Mouse (Mus musculus) MEL (cell line): ENCODE measurements around the gene Fam234b. TPM values are rescaled to one million over a fixed set of nuclear protein-coding genes. Genes with fewer than 3 reads are reported as not detected.
A peak's percentile ranks its signal among the peaks of the same experiment; 100 is the strongest.

ENCODE experiments used
- DNase-seq: peaks from one replicate; pipeline ENCODE4 v3.0.0; 2011; ENCODE audit warnings: low read depth, low spot score
- H3K27ac ChIP-seq: 2 replicates; pipeline ENCODE4 v1.5.1; 2012; ENCODE audit warnings: low read depth, mild to moderate bottlenecking, control low read depth, low read length, moderate library complexity; ENCODE audit not compliant: control insufficient read depth
- H3K27me3 ChIP-seq, 2 experiments: fragments of 150-350 bp in 1 of 2; sonication (generic) in 1 of 2; 2 replicates each; pipeline ENCODE4 v1.6.1; 2012; ENCODE audit warnings: low read length in 2 of 2, mild to moderate bottlenecking in 2 of 2, improper control_type of control experiment in 1 of 2, moderate library complexity in 1 of 2; ENCODE audit not compliant: insufficient read depth in 2 of 2, control insufficient read depth in 1 of 2
- H3K36me3 ChIP-seq, 2 experiments: 2 replicates each; pipeline ENCODE4 v1.6.1; 2012 to 2014; ENCODE audit warnings: low read length in 2 of 2, improper control_type of control experiment in 1 of 2, inconsistent platforms in 1 of 2, mild to moderate bottlenecking in 1 of 2; ENCODE audit not compliant: insufficient read depth in 2 of 2, control insufficient read depth in 1 of 2
- H3K4me1 ChIP-seq, 2 experiments: fragments of 150-350 bp in 1 of 2; sonication (generic) in 1 of 2; 2 replicates each; pipeline ENCODE4 v1.6.1; 2012; ENCODE audit warnings: low read length in 2 of 2, improper control_type of control experiment in 1 of 2, mild to moderate bottlenecking in 1 of 2; ENCODE audit not compliant: insufficient read depth in 2 of 2, control insufficient read depth in 1 of 2
- H3K4me3 ChIP-seq, 2 experiments: fragments of 150-350 bp in 1 of 2; sonication (generic) in 1 of 2; 2 replicates each; pipeline ENCODE4 v1.5.1; 2012; ENCODE audit warnings: low read depth in 2 of 2, low read length in 2 of 2, mild to moderate bottlenecking in 2 of 2, moderate library complexity in 2 of 2, control low read depth in 1 of 2, improper control_type of control experiment in 1 of 2; ENCODE audit not compliant: control insufficient read depth in 1 of 2, insufficient read depth in 1 of 2
- H3K79me2 ChIP-seq: 2 replicates; pipeline ENCODE4 v1.6.1; 2012; ENCODE audit warnings: mild to moderate bottlenecking, low read length, moderate library complexity; ENCODE audit not compliant: control insufficient read depth, poor library complexity, insufficient read depth
- H3K9ac ChIP-seq: 2 replicates; pipeline ENCODE4 v1.6.1; 2012; ENCODE audit warnings: low read depth, mild to moderate bottlenecking, control low read depth, low read length, moderate library complexity; ENCODE audit not compliant: control insufficient read depth, poor library complexity, severe bottlenecking
- H3K9me3 ChIP-seq: fragments of 150-350 bp; sonication (generic); replicated peaks from 2 replicates; pipeline ENCODE4 v1.6.1; 2012; ENCODE audit warnings: mild to moderate bottlenecking, low read length, improper control_type of control experiment, moderate library complexity; ENCODE audit not compliant: insufficient read depth
- CHD1 ChIP-seq: IDR thresholded peaks from 2 replicates; pipeline ENCODE4 v1.6.1; 2012; ENCODE audit warnings: low read depth, mild to moderate bottlenecking, inconsistent platforms, low read length, improper control_type of control experiment
- CHD2 ChIP-seq: IDR thresholded peaks from 2 replicates; pipeline ENCODE4 v1.6.1; 2011; ENCODE audit warnings: low read length, improper control_type of control experiment
- EP300 ChIP-seq, 2 experiments: IDR thresholded peaks; 2 replicates each; pipeline ENCODE4 v1.6.1; 2011; ENCODE audit warnings: improper control_type of control experiment in 2 of 2, low read length in 2 of 2, low read depth in 1 of 2, mild to moderate bottlenecking in 1 of 2
- ETS1 ChIP-seq: IDR thresholded peaks from 2 replicates; pipeline ENCODE4 v1.6.1; 2012; ENCODE audit warnings: low read depth, mild to moderate bottlenecking, inconsistent platforms, low read length, improper control_type of control experiment, moderate library complexity
- GATA1 ChIP-seq: IDR thresholded peaks from 2 replicates; pipeline ENCODE4 v1.6.1; 2011; ENCODE audit warnings: low read depth, low read length, improper control_type of control experiment
- JUND ChIP-seq: IDR thresholded peaks from 2 replicates; pipeline ENCODE4 v1.6.1; 2011; ENCODE audit warnings: low read depth, mild to moderate bottlenecking, improper control_type of control experiment, low read length
- MAX ChIP-seq: IDR thresholded peaks from 2 replicates; pipeline ENCODE4 v1.6.1; 2011; ENCODE audit warnings: low read length, improper control_type of control experiment
- MAZ ChIP-seq: IDR thresholded peaks from 2 replicates; pipeline ENCODE4 v1.6.1; 2012; ENCODE audit warnings: low read depth, mild to moderate bottlenecking, inconsistent platforms, low read length, improper control_type of control experiment
- MEF2A ChIP-seq: IDR thresholded peaks from 2 replicates; pipeline ENCODE4 v1.6.1; 2014; ENCODE audit warnings: low read depth, mild to moderate bottlenecking, inconsistent platforms, low read length, improper control_type of control experiment; ENCODE audit not compliant: poor library complexity, insufficient replicate concordance, severe bottlenecking; ENCODE audit errors: extremely low read depth
- POLR2AphosphoS5 ChIP-seq: IDR thresholded peaks from 2 replicates; pipeline ENCODE4 v1.6.1; 2012; ENCODE audit warnings: low read depth, borderline replicate concordance, mild to moderate bottlenecking, inconsistent platforms, low read length, moderate library complexity, mixed read lengths
- RCOR1 ChIP-seq: IDR thresholded peaks from 2 replicates; pipeline ENCODE4 v1.6.1; 2012; ENCODE audit warnings: low read depth, mild to moderate bottlenecking, inconsistent platforms, low read length, improper control_type of control experiment
- SMC3 ChIP-seq: IDR thresholded peaks from 2 replicates; pipeline ENCODE4 v1.6.1; 2011; ENCODE audit warnings: low read depth, low read length, improper control_type of control experiment
- TAL1 ChIP-seq: IDR thresholded peaks from 2 replicates; pipeline ENCODE4 v1.6.1; 2012; ENCODE audit warnings: mild to moderate bottlenecking, inconsistent platforms, low read length, moderate library complexity, mixed read lengths
- USF1 ChIP-seq: IDR thresholded peaks from 2 replicates; pipeline ENCODE4 v1.6.1; 2014; ENCODE audit warnings: low read depth, mild to moderate bottlenecking, inconsistent platforms, low read length, improper control_type of control experiment, moderate library complexity
- USF2 ChIP-seq, 2 experiments: IDR thresholded peaks; 2 replicates each; pipeline ENCODE4 v1.6.1; 2011 to 2012; ENCODE audit warnings: improper control_type of control experiment in 2 of 2, low read length in 2 of 2, borderline replicate concordance in 1 of 2, inconsistent platforms in 1 of 2, low read depth in 1 of 2, mild to moderate bottlenecking in 1 of 2; ENCODE audit not compliant: insufficient read depth in 1 of 2
- ZMIZ1 ChIP-seq: IDR thresholded peaks from 2 replicates; pipeline ENCODE4 v1.6.1; 2012; ENCODE audit warnings: low read depth, mild to moderate bottlenecking, inconsistent platforms, low read length, improper control_type of control experiment, moderate library complexity
- ZNF384 ChIP-seq: IDR thresholded peaks from 2 replicates; pipeline ENCODE4 v1.6.1; 2012; ENCODE audit warnings: low read depth, mild to moderate bottlenecking, inconsistent platforms, low read length, improper control_type of control experiment
- polyA plus RNA-seq, 2 experiments: library from polyadenylated mRNA; stranded (reverse) in 1 of 2; unstranded in 1 of 2; fragments of >175 nt in 1 of 2; fragments of >200 nt in 1 of 2; gene quantifications; 2 replicates each; pipeline versions ENCODE4 v1.2.1 to v1.2.4; 2012; ENCODE audit warnings: low replicate concordance in 2 of 2, low read depth in 1 of 2; ENCODE audit not compliant: insufficient read length in 2 of 2, insufficient read depth in 1 of 2, missing spikeins in 1 of 2
- total RNA-seq: library from RNA; depleted of rRNA; stranded (reverse); fragments of 300-350 nt; gene quantifications from 2 replicates; pipeline ENCODE4 v1.2.3, GENCODE M21; 2012

Gene Fam234b
- total and polyA plus RNA-seq, 3 experiments = 12.2 to 20.5 TPM; not detected in 1

- Histone ChIP-seq H3K36me3 (peaks cover 0 to 12% of the 10 kb centered on the region in 2 experiments; a peak in 2 of 4 replicates), H3K4me3 (peak overlapping the region; percentile 72 to 74), H3K79me2 (peaks cover 6% of the 10 kb centered on the region), H3K27me3 (no peaks in the 10 kb centered on the region), H3K27ac (peak overlapping the region; percentile 40), H3K9ac (peak overlapping the region; percentile 76), H3K9me3 (no peaks in the 10 kb centered on the region), H3K4me1 (peaks cover 9 to 13% of the 10 kb centered on the region in 2 experiments; a peak in 3 of 4 replicates)
- DNase-seq = no peak
- TF ChIP-seq CHD1 (0 out of 2 replicates have a peak, but pooled peaks have one; percentile 35), EP300 (IDR thresholded peaks at IDR 0.05; ENCODE audit: low read depth in 1 of 2, low read length in 2 of 2) (no peak)
Observed at GRCm38 (mm10) chr6:135197446-135197845, 331 bp upstream of the Fam234b start.

- peak overlapping the region; percentile 72 to 74 for H3K4me3 ChIP-seq
- H3K27me3 ChIP-seq = no peaks in the 10 kb centered on the region
- H3K27ac ChIP-seq = peak overlapping the region; percentile 46
- no peaks in the 10 kb centered on the region for H3K9me3 ChIP-seq
- H3K4me1 ChIP-seq = peaks cover 9 to 13% of the 10 kb centered on the region in 2 experiments; a peak in 3 of 4 replicates
- no peak for TF ChIP-seq USF2 (IDR thresholded peaks at IDR 0.05; ENCODE audit: borderline replicate concordance in 1 of 2, insufficient read depth in 1 of 2, low read depth in 1 of 2, low read length in 2 of 2)
- no peak for TF ChIP-seq TAL1
- TF ChIP-seq MAZ = no peak
- no peak for TF ChIP-seq ZNF384
- TF ChIP-seq MAX = no peak
- no peak for TF ChIP-seq ZMIZ1
- no peak for TF ChIP-seq USF1
- TF ChIP-seq MEF2A = no peak
- no peak for TF ChIP-seq CHD2
- TF ChIP-seq JUND = no peak
- peak; percentile 46; the same call in 1 of the 2 replicates for TF ChIP-seq GATA1
- 0 out of 2 replicates have a peak, but pooled peaks have one; percentile 9 for TF ChIP-seq ETS1
- TF ChIP-seq SMC3 = no peak
- TF ChIP-seq RCOR1 = no peak
- no peak for TF ChIP-seq POLR2AphosphoS5
- peak; percentile 72 for DNase-seq
- H3K79me2 ChIP-seq = peaks cover 6% of the 10 kb centered on the region
- H3K9ac ChIP-seq = peak overlapping the region; percentile 76
- H3K36me3 ChIP-seq = peaks cover 0 to 12% of the 10 kb centered on the region in 2 experiments; a peak in 2 of 4 replicates
Observed at GRCm38 (mm10) chr6:135198726-135199125, 949 bp downstream of the Fam234b start.
